Mouse (Mus musculus): ENCODE measurements around the gene Ero1l. TPM values are rescaled to one million over a fixed set of nuclear protein-coding genes. Genes with fewer than 3 reads are reported as not detected.

Gene Ero1l
- polyA plus RNA-seq (2012; rRNA removed) = 28.8 and 30.0 TPM in 2 replicates

DNA sequence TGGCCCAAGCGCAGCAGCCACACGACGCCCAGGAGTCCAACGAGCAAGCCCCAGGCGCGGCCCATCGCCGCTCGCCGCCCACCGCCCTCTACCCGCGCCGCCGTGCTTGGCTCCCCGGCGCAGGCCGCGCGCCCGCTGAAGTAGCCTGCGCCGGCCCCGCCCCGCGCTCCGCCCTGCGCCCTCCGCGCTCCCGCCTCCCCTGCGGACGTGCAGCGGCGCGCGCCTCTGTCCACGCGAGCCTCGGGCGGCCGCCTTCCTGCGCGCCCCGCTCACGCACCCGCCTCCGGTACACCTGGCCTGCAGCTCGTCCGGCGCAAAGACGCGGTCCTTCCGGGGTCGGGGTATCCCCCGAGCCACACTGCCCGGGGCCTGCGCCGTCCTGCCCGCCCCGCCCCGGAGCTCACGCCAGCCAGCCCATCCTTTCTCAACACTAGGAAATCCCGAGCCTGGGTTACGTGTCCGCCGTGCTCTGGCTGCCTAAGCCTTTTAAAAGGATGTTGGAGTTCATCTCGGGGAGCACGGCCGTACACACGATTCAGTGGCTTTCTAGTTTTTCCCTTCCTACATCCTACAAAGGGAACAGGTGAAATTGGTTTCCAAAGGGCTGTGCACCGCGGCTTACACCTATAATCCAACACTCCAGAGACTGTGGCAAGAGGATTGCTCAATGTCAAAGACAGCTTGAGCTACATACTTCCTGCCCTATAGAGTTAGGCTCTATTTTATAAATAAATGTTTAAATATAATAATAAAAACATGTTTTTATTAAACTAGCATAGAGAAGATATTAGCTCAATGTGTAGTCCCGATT, at the start of gene Ero1l:
Ero1l (minus strand) TSS at position 346 of the 811 bp plus-strand sequence.
- DNase-seq (ENCODE audit: extremely low spot score in 1 of 2, low spot score in 1 of 2) = peak; percentile 49 to 81

DNA sequence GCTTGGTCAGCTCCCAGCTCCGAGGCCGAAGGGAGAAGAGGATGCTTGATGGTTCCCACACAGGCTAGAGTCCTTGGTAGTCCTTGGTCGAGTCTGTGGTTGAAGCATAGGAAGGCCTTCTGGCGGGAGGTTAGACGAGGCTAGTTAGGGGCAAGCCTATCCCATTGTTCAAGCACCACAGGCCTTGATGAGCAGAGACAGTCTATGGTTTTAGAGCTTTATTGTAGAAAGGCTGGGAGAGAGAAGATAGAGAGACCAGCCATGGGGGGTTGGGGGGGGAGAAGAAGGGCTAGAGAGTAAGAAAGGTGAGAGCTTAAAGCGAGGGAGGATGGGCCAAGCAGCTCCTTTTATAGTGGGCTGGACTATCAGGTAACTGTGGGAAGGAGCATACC, 46.6 kb upstream of the Ero1l start:
- DNase-seq (ENCODE audit: extremely low spot score in 1 of 2, low spot score in 1 of 2) = no peak

DNA sequence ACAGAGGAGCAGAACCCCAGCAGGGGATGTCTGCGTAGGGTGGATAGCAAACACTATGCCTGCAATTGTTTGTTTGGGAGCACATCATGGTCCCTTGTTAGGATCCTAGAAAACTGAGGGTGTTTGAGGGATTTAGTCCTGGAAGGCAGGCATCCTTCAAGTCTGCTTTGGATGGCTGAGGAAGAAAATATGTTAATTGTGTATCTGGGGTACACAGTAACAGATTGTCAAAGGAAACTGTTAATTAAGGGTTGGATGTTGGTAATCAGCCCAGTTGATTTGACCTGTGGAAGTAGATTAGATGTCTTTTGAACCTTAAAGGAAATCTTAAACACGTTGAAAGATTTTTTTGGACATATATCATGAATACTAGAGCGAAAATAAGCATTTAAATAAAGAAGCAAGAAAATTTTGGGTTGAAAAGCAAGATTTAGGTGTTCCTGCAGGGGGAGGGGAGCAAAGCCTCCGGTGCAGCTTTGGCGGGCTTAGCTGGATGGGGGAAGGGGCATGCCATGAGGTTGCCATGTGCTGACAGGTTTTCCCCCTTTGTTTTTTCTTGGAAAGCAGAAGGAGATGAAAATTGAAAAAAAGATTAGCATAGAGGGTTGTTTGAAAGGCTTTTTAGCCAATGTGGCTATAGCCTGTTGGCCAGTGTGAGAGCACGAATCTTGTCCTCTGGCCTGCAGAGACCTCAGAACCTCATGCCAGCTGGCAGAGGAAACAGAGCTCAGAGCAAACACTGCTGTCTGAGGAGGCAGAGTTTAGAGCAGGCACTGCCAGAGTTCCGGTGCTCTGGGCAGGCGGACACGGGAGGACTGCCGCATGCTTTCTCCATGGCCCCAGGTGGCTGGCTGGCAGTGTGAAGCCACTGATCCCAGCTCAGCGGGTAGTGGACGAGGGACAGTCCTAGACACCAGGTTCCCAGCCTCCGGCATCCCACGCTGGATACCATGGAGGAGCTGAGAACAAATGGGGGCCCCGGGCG, 45.9 kb upstream of the Ero1l start:
- DNase-seq (ENCODE audit: extremely low spot score in 1 of 2, low spot score in 1 of 2) = no peak

DNA sequence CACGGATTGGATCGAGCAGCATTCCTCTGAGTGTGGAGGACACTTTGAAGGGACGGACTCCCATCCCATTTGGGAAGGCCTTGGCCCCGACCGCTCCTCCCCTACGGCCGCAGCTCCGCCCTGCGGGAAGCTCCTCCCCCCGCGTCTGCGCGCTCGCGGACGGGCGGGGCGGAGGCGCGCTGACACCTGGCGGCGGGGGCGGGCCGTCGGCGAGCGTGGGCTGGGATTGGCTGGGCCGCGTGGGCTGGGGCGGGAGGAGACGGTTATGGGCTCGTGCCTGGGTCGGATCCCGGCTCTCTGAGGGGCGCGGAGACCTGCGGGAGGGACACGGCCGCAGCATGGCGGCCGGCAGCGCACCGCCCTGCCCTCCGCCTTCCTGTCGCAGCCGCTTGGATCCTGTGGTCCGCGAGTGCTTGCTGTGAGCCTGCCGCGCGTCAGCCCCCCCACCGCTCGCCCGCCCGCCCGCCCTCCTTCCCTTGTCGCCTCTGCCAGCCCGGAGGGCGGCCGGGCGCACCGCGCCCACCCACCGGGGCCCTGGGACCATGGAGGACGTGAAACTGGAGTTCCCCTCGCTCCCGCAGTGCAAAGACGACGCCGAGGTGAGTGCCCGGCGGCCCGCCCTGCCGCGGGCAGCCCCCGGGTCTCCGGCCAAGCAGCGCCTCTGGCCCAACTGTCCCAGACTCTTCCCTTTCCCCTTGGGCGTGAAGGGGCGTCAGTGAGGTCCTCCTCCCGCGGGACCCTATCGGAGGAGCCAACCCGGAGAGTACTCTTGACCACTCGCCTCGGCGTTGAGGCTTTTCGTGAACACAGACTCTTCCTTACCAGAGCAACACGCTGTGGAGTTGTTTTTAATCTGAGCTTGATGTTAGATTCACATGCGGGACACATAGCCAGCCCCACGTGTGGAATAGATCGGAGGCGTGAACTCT, 32.6 kb upstream of the Ero1l start, which contains the start of gene Styx:
Styx (plus strand) TSS at position 163 of the 929 bp plus-strand sequence.
- peak; percentile 72 to 92 for DNase-seq (ENCODE audit: extremely low spot score in 1 of 2, low spot score in 1 of 2)

DNA sequence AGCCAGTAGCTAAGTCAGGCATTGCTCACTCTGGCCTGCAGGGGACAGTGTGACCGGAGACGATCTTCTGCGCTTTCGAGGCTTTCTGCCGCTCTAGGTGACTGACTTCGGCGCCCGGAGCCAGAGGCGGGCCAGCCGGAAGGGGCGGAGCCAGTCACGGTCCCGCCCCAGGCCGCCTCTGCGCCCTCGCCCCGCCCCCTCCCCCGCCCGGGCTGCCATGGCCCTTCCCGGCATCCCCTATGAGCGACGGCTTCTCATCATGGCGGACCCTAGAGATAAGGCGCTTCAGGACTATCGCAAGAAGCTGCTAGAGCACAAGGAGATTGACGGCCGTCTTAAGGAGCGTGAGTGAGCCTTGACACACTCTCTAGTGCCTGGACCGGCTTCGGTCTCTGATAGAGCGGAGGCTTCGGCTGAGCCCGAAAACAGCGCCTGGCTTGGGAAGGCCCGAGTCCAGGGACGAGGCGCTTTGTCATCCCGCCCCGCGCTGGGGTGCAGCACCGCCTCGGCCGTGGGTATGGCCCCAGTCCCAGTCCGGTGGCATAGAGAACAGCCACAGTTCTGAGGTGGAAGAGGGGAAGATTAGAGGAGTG, 11.1 kb upstream of the Ero1l start, which contains the start of gene Psmc6:
Psmc6 (plus strand) TSS at position 200 of the 593 bp plus-strand sequence.
- DNase-seq (ENCODE audit: extremely low spot score in 1 of 2, low spot score in 1 of 2) = peak; percentile 87 to 93

DNA sequence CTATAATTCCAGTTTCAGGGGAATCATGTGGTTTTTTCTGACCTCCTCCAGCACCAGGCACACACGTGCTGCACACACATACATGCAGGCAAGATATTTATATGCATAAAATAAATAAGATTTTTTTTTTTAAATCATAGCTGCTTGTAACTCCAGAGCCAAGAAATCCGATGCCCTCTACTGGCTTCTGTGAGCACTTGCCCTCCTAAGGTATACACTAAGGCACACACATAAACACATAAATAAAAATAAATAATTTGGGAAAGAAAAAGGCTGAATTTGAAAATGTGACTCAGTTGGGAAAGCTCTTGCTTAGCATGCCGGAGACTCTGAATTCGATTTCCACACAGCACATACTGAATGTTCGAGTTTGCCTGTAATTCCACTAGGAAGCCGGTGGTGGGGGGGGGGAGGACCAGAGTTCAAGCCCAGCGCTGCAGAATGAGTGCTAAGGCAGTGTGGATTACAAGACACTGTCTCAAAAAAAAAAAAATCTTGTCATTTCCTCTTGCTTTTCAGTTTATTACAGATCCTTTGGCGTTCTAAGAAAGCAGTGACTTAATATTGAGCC, 10.5 kb upstream of the Ero1l start:
- DNase-seq (ENCODE audit: extremely low spot score in 1 of 2, low spot score in 1 of 2) = no peak

DNA sequence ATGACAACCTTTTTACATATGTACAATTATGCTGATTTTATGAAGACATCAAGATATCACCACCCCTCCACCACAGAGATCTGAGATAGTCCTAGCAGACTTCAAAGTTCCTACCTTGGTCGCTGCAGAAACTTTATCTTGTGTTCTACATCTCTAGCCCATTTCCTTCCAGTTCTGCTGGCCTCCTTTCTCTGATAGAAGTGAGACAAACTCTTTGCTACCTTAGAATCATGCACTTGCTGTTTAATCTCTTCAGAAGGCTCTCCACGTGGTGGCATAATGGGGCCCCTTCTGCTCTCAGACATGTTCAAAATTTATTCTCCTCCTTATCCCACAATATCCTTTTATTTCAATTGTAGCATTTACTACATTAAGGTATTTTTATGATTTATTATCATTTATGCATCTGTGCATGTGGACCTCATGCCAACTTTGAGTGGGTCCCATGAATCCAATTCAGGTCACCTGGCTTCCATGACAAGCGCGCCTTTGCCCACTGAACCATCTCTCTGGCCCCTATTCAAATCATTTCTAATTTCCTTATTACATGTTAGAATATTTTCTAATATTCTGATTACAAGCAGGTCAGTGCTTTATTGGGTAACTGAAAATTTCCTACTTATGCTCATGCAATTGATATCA, 9.6 kb upstream of the Ero1l start:
- no peak for DNase-seq (ENCODE audit: extremely low spot score in 1 of 2, low spot score in 1 of 2)

DNA sequence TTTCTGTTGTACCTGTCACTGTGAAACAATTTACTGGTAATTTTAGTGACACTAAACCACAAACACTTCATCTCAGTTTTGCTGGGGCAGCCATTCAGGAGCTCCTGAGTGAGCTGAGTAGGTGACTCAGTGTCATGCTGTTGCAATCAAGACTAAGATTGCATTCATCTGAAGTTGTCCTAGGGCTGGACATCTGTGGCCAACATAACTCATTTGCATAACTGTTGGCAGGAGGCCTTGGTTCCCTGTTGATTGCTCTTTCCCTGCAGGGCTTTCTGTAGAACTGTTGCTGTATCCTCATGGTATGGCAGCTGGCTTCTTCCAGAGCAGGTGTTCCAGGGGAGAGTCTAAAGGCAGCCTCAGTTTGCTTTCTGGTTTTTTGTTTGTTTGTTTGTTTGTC, 6.9 kb upstream of the Ero1l start:
- DNase-seq (ENCODE audit: extremely low spot score in 1 of 2, low spot score in 1 of 2) = no peak

DNA sequence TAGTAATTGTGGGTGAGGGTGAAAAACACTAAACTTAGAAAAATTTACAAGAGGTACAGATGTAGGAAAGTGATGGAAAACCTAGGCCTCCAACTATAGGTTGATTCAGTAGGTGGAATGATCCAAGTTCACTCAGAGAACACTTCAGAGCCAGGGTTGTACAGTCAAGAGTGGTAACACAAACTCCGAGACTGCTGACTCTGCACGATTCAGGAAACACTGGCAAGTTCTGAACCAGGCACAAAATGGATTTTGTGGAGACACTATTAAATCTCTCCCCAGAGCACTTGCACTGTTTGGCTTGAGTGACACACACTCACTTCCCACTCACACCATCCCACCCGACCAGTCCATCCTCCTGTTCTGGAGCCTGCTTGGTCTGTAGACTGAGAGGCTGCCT, 4.7 kb upstream of the Ero1l start:
- no peak for DNase-seq (ENCODE audit: extremely low spot score in 1 of 2, low spot score in 1 of 2)

DNA sequence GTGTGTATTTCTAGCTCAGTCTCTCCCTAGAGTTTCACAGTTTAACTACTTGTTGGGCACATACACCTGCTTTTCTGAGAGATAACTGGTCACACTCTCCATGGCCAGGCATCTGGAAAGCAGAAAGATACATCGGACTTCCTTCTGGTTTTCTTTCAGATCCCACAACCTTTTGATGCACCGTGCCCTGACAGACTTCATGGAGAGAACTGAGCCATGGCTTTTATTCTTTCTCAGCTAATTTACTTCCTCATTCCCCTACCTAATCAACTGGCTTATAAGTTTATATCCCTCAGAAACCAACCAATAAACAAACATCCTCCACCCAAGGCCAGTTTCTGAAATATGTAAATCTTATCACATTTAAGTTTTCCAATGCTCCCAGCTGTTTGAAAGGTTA, 3.9 kb upstream of the Ero1l start:
- no peak for DNase-seq (ENCODE audit: extremely low spot score in 1 of 2, low spot score in 1 of 2)

DNA sequence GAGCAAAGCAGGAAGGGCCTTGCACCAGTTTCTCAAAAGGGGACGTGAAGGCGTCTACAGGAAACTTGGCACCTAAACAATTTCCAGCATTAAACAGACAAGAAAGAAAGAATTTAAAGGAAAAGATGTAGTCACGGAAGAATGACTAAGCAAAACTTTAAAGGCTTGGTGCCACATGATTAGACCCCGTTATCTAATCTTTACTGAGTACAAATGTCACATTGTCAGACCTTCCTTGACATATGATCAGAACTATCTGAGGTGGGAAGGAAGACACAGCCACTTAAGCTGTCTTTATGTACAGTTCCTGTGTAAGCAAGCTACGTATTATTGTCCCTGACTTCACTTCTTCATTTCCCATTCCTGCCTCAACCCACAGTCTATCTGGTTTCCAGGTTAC, 3.1 kb upstream of the Ero1l start:
- peak in 1 of 2 experiments; percentile 24 for DNase-seq (ENCODE audit: extremely low spot score in 1 of 2, low spot score in 1 of 2)

DNA sequence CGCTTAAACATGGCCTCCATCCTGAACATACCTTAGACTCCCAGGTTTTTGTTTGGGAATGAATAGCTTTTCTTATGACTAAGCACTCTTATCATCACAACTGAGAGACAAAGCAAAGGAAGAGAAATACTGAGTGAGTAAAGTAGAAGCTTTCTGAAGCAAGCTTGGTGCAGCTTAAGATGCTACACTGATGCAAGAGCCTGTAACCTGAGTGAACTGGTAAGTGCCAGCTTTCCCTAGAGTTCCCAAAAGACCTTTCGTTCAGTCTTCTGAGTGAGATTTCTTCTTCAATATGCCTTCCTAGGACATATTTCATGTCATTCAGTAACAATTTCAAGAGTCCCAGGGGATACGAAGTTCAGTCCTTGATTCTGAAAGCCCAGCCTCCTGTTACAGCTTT, 2.5 kb upstream of the Ero1l start:
- DNase-seq (ENCODE audit: extremely low spot score in 1 of 2, low spot score in 1 of 2) = no peak

DNA sequence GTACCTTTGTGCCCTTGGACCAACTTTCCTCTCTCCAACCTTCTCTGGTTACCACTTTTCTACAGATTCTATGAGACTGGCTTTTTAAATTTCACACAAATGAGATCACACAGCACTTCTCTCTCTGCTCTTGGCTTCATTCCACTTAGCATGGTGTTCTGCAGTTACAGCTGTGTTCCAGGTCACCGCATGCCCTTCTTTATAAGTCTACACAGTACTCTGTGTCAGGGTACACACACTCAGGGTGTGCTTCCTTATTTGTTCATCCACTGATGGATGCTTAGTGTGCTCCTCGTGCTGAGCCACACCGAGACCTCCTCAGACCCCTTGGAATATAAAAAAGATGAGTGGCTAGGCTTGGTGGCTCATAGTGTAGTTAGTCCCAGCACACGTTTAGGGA, 1.5 kb upstream of the Ero1l start:
- DNase-seq (ENCODE audit: extremely low spot score in 1 of 2, low spot score in 1 of 2) = no peak

DNA sequence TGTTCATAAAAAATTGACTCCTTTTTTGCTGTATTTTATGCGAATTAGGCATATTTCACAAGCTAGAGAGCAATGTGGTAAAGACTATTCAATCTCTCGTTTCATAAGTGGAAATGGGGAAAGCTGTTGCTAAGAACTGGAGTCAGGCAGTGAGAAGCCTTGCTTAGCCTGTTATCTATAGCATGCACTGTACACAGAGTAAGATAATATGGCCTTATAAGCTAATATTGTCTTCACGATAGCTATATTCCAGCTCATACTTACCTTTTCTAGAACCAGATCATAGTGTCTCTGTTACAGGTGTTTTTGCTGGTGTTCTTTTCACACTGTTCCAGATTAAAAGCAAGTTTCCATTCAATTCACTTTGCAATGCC, 653 bp upstream of the Ero1l start:
- DNase-seq (ENCODE audit: extremely low spot score in 1 of 2, low spot score in 1 of 2) = no peak

DNA sequence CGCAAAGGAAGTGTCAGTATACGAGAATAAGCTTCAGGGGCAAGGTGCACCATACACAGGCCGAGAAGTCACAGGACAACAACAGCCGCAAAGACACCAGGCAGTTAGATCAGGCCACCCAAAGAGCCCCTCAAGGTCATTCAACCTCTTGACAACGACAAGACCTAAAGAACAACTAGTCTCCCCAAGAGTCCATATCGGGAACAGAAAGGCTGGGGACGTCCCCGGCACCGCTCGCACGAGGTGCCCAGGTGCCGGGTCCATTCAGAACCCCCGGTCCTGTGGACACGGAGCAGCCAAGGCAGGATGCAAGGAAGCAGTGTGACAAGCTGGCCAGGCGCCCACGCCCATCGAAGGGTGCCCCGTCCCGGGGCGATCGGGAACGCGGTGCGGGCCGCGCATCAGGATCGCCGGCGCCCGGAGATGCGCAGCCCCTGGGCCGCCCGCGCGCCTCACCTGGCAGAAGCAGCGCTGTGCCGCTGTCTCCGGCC, 605 bp downstream of the Ero1l start:
- DNase-seq (ENCODE audit: extremely low spot score in 1 of 2, low spot score in 1 of 2) = peak in 1 of 2 experiments; percentile 25

DNA sequence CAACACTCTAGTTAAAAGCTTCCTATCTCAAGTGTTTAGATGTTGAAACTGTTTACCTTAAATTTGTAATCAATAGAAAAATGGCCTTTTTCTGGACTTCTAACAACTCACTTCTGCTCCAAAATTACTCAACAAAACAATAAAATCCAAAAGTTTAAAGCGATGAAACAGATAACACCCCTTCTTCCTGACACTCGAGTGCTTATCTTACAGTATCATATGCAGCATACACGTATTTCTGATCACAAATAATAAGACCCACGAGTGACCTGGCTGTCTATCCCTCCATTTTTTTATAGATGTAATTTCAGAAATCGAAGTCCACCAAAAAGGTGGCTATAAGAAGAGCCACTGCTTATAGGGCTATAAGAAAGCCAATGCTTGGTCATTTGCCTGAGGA, 1.6 kb downstream of the Ero1l start:
- DNase-seq (ENCODE audit: extremely low spot score in 1 of 2, low spot score in 1 of 2) = no peak

DNA sequence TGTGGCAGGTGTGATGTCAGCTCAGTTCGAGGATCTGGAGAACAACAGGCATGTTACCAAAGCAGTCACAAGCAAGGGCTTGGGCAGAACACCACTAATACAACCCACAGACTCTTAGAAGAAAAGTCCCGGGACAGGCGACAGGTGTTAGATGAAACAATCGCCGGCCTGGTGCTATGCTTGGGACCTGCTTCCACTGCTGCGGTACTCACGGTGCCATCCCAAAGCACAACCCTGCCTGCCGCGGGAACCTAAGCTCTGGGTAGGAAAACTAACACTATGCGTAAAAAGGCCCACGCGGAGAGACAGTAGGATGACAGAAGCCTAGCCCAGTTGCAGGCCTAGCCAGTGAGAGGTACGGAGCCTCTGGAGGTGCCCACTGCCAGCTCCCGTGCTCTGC, 8.5 kb downstream of the Ero1l start:
- no peak for DNase-seq (ENCODE audit: extremely low spot score in 1 of 2, low spot score in 1 of 2)

DNA sequence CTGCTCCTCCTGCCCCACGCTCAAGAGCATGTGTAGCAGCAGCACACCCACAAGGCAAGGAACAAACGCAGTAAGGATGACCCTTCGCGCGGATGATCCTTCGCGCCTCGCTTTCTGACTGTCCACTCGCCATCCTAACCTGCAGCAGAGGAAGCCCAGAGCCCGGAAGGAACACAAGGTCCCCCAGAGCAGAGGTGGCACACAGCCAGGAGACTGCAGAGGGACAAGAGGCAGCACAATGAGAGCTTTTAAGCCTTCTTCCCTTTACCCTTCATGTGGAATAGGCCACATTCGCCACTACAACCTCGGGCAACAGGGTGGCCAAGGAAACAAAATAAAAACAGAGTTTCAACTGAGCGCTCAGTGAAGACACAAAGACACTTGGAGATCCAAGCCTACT, 8.9 kb downstream of the Ero1l start:
- DNase-seq (ENCODE audit: extremely low spot score in 1 of 2, low spot score in 1 of 2) = no peak
